Mouse (Mus musculus): ENCODE data around the gene St6galnac6. TPM values are rescaled to one million over a fixed set of nuclear protein-coding genes. Genes with fewer than 3 reads are reported as not detected.

St6galnac6 gene
- polyA plus RNA-seq, 1 experiment, result 25.7 TPM

DNA sequence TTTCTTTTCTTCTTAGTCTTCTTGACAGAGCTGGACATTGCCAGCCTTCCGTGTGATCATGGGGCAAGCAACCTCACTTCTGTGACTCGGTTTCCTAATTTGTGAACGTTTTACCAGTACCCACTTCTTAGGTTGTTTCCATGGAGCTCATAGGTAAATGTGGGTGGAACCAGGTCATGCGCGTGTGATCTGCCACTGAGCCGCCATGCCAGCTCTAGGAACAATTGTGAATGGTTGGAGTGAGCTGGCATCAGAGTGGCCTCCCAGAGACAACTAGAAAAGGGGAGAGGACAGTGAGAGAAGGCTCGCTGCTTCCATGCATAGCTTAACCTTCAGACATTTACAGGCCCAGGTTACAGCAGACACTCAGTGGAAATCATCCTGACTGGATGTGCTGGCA, 68.7 kb downstream of the St6galnac6 start:
- TF ChIP-seq CTCF (IDR thresholded peaks at IDR 0.05; ENCODE audit: control insufficient read depth, insufficient read depth, low read length), result no peak
- no peak for TF ChIP-seq POLR2A (IDR thresholded peaks at IDR 0.05; ENCODE audit: borderline replicate concordance, control insufficient read depth, low read depth, low read length)
- 87% methylated on average over 7 of the region's 7 CpGs for WGBS
- H3K4me1 ChIP-seq (ENCODE audit: control insufficient read depth, insufficient read depth, low read length), result no peaks in the 10 kb centered on the region
- no peak overlapping the region for H3K27ac ChIP-seq (ENCODE audit: control insufficient read depth, insufficient read depth, low read depth, low read length, poor library complexity)
- no peak overlapping the region for H3K4me3 ChIP-seq (replicated peaks; ENCODE audit: control insufficient read depth, low read depth, low read length)

DNA sequence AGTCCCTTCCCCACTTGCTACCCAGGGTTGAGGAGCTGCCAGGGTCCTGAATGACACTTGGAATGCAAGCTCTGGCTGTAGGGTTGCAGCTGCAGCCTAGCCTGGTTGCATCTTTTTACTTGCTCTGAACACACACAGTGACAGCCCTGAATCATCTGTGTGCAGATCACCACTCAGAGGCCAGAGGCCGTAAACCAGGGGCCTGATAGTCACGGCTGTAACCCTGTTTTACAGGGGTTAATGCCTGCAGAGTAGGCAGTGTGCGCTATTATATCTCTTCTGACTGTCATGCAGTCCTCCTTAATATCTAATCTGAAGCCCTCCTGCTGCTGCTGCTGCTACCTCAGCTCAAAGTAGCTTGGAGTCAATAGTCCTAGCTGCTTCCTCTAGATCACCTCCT, 70.4 kb downstream of the St6galnac6 start:
- WGBS, result 76% methylated on average over 3 of the region's 3 CpGs
- no peak overlapping the region for H3K4me3 ChIP-seq (replicated peaks; ENCODE audit: control insufficient read depth, low read depth, low read length)
- H3K27ac ChIP-seq (ENCODE audit: control insufficient read depth, insufficient read depth, low read depth, low read length, poor library complexity), result no peak overlapping the region
- TF ChIP-seq POLR2A (IDR thresholded peaks at IDR 0.05; ENCODE audit: borderline replicate concordance, control insufficient read depth, low read depth, low read length), result no peak
- TF ChIP-seq CTCF (IDR thresholded peaks at IDR 0.05; ENCODE audit: control insufficient read depth, insufficient read depth, low read length), result no peak
- H3K4me1 ChIP-seq (ENCODE audit: control insufficient read depth, insufficient read depth, low read length), result no peaks in the 10 kb centered on the region

Other genes starting within 250 kb of the St6galnac6 start
- gene Ciz1, start 247.4 kb upstream of the St6galnac6 start, polyA plus RNA-seq (2011; ENCODE audit: insufficient read depth, insufficient read length, low replicate concordance, missing spikeins), result 71.7 and 127 TPM in 2 replicates
- gene Dnm1, start 246.4 kb upstream of the St6galnac6 start, polyA plus RNA-seq (2011; ENCODE audit: insufficient read depth, insufficient read length, low replicate concordance, missing spikeins), result 1.4 and 1.9 TPM in 2 replicates
- gene 1110008P14Rik, start 217.8 kb upstream of the St6galnac6 start, polyA plus RNA-seq (2011; ENCODE audit: insufficient read depth, insufficient read length, low replicate concordance, missing spikeins), result 28.0 and 39.6 TPM in 2 replicates
- 436 and 1,079 TPM in 2 replicates for gene Lcn2, start 211.5 kb upstream of the St6galnac6 start, polyA plus RNA-seq (2011; ENCODE audit: insufficient read depth, insufficient read length, low replicate concordance, missing spikeins)
- gene Ptges2, start 203.8 kb upstream of the St6galnac6 start, polyA plus RNA-seq (2011; ENCODE audit: insufficient read depth, insufficient read length, low replicate concordance, missing spikeins), result 3.6 and 15.0 TPM in 2 replicates
- gene Naif1, start 149.3 kb upstream of the St6galnac6 start, polyA plus RNA-seq (2011; ENCODE audit: insufficient read depth, insufficient read length, low replicate concordance, missing spikeins), result 1.9 and 2.6 TPM in 2 replicates
- gene Slc25a25, start 148.3 kb upstream of the St6galnac6 start, polyA plus RNA-seq (2011; ENCODE audit: insufficient read depth, insufficient read length, low replicate concordance, missing spikeins), result 7.3 and 10.6 TPM in 2 replicates
- gene Fam102a, start 64.4 kb upstream of the St6galnac6 start, polyA plus RNA-seq (2011; ENCODE audit: insufficient read depth, insufficient read length, low replicate concordance, missing spikeins), result 5.4 and 9.7 TPM in 2 replicates
- gene Dpm2, start 28.9 kb upstream of the St6galnac6 start, polyA plus RNA-seq (2011; ENCODE audit: insufficient read depth, insufficient read length, low replicate concordance, missing spikeins), result 27.7 and 54.8 TPM in 2 replicates
- gene Pip5kl1, start 24.9 kb upstream of the St6galnac6 start, polyA plus RNA-seq (2011; ENCODE audit: insufficient read depth, insufficient read length, low replicate concordance, missing spikeins), result not detected in 2 replicates
- gene 9430097D07Rik, start 24.0 kb upstream of the St6galnac6 start, polyA plus RNA-seq (2011; ENCODE audit: insufficient read depth, insufficient read length, low replicate concordance, missing spikeins), result not detected in 2 replicates
- gene St6galnac4, start 12.6 kb upstream of the St6galnac6 start, polyA plus RNA-seq (2011; ENCODE audit: insufficient read depth, insufficient read length, low replicate concordance, missing spikeins), result 8.6 and 18.7 TPM in 2 replicates
- gene Ak1, start 22.0 kb downstream of the St6galnac6 start, polyA plus RNA-seq (2011; ENCODE audit: insufficient read depth, insufficient read length, low replicate concordance, missing spikeins), result 4.0 and 9.1 TPM in 2 replicates
- gene Eng, start 46.9 kb downstream of the St6galnac6 start, polyA plus RNA-seq (2011; ENCODE audit: insufficient read depth, insufficient read length, low replicate concordance, missing spikeins), result 8.4 and 11.3 TPM in 2 replicates
- 14.9 and 24.4 TPM in 2 replicates for gene Fpgs, start 104.4 kb downstream of the St6galnac6 start, polyA plus RNA-seq (2011; ENCODE audit: insufficient read depth, insufficient read length, low replicate concordance, missing spikeins)
- gene Cdk9, start 113.4 kb downstream of the St6galnac6 start, polyA plus RNA-seq (2011; ENCODE audit: insufficient read depth, insufficient read length, low replicate concordance, missing spikeins), result 105 and 154 TPM in 2 replicates
- gene Sh2d3c, start 121.3 kb downstream of the St6galnac6 start, polyA plus RNA-seq (2011; ENCODE audit: insufficient read depth, insufficient read length, low replicate concordance, missing spikeins), result 23.3 and 51.8 TPM in 2 replicates
- not detected in 2 replicates for gene 6330409D20Rik, start 141.3 kb downstream of the St6galnac6 start, polyA plus RNA-seq (2011; ENCODE audit: insufficient read depth, insufficient read length, low replicate concordance, missing spikeins)
- 9.2 and 13.6 TPM in 2 replicates for gene Tor2a, start 157.5 kb downstream of the St6galnac6 start, polyA plus RNA-seq (2011; ENCODE audit: insufficient read depth, insufficient read length, low replicate concordance, missing spikeins)
- 1.1 and 1.5 TPM in 2 replicates for gene Ttc16, start 175.9 kb downstream of the St6galnac6 start, polyA plus RNA-seq (2011; ENCODE audit: insufficient read depth, insufficient read length, low replicate concordance, missing spikeins)
- 1.7 and 2.7 TPM in 2 replicates for gene Ptrh1, start 176.1 kb downstream of the St6galnac6 start, polyA plus RNA-seq (2011; ENCODE audit: insufficient read depth, insufficient read length, low replicate concordance, missing spikeins)
- gene Cfap157, start 184.7 kb downstream of the St6galnac6 start, polyA plus RNA-seq (2011; ENCODE audit: insufficient read depth, insufficient read length, low replicate concordance, missing spikeins), result not detected in 2 replicates
- 2.5 and 3.2 TPM in 2 replicates for gene Stxbp1, start 247.5 kb downstream of the St6galnac6 start, polyA plus RNA-seq (2011; ENCODE audit: insufficient read depth, insufficient read length, low replicate concordance, missing spikeins)